Comparison of ENCODE assay signal across 21 mouse cellular contexts in genomic region chr7:128504091-128504490, GRCm38 (mm10). TPM values are rescaled to one million over a fixed set of nuclear protein-coding genes. Genes with fewer than 3 reads are reported as not detected.
DNase-seq lines count a peak whose midpoint lies in the region; ATAC-seq and TF ChIP-seq lines count a peak whose summit lies in the region.
"Had no signal": no experiment of that assay in that cellular context is flagged by ENCODE, and none has a peak within 500 bp of the region (broad histone marks: within the 10 kb centered on the region; RNA-seq: fewer than 3 reads in every experiment).

No protein-coding gene starts in this region.

- no peak overlapping the region for H3K27ac ChIP-seq in left cerebral cortex, adult 2 months
- H3K27ac ChIP-seq: heart, embryonic 10.5 days; limb, embryonic 12.5 days; liver, embryonic 12.5 days; midbrain, embryonic 15.5 days had no signal

- ATAC-seq in frontal cortex, adult (ENCODE audit: low TSS enrichment): peak; percentile 77; the same call in 1 of the 2 replicates
- no peak for ATAC-seq in CD4-positive, CD25-positive, alpha-beta regulatory T cell, adult 4 months
- ATAC-seq: liver, embryonic 12.5 days; midbrain, embryonic 15.5 days had no signal

- H3K4me3 ChIP-seq in left cerebral cortex, adult 2 months: no peak overlapping the region
- H3K4me3 ChIP-seq: heart, embryonic 10.5 days; limb, embryonic 12.5 days; liver, embryonic 12.5 days; midbrain, embryonic 15.5 days; myocyte had no signal

- DNase-seq in frontal cortex, postnatal 10 days (ENCODE audit: low spot score in 2 of 2): no peak
- peak; percentile 33 to 59 for DNase-seq in left cerebral cortex, adult 2 months (ENCODE audit: extremely low spot score in 1 of 2, low spot score in 2 of 2)
- no peak for DNase-seq in left cerebral cortex, postnatal 10 days (ENCODE audit: extremely low spot score in 1 of 2, low spot score in 2 of 2)
- DNase-seq in frontal cortex, postnatal 36 days (ENCODE audit: low spot score in 2 of 2): peak; percentile 43 to 66
- peak; percentile 64 for DNase-seq in right cerebral cortex, postnatal 25 days
- no peak for DNase-seq in urinary bladder, postnatal 36 days (ENCODE audit: low spot score in 2 of 2)
- DNase-seq: adrenal gland, postnatal 25 days; cerebellum, adult 18-20 months; cerebellum, postnatal 25 days; embryo, embryonic 11 days; kidney, adult 8-10 months; kidney, postnatal 25 days; lung, adult 2 months; spleen, adult 18-20 months had no signal

- no peak for TF ChIP-seq CTCF in left cerebral cortex, adult 2 months (IDR thresholded peaks at IDR 0.05)

- intact Hi-C loops in left cerebral cortex, adult 2 months (cut with DNase I): no loop called here
- intact Hi-C loops in left cerebral cortex, postnatal 10 days (cut with DNase I): no loop called here

RNA-seq across cellular contexts. Expression of gene Bag3, which starts 19.3 kb away (rescaled TPM):
- 1 to 10 TPM; 7.8 to 8.0 TPM for total RNA-seq in left cerebral cortex, adult 2 months (2021)
- total RNA-seq in left cerebral cortex, postnatal 10 days (2021): 1 to 10 TPM; 4.6 to 4.9 TPM
- polyA plus RNA-seq in CD4-positive, CD25-positive, alpha-beta regulatory T cell, adult 4 months (2017; shearing (Covaris generic)): 10 to 100 TPM in 1 of 2 experiments, 1 to 10 TPM in 1; 9.6 to 11.5 TPM

RNA-seq across cellular contexts. Expression of gene Tial1, which starts 42.6 kb away (rescaled TPM):
- 100 to 1,000 TPM; 106 to 109 TPM for total RNA-seq in left cerebral cortex, adult 2 months (2021)
- 100 to 1,000 TPM; 104 to 106 TPM for total RNA-seq in left cerebral cortex, postnatal 10 days (2021)
- 10 to 100 TPM; 27.3 to 56.2 TPM for polyA plus RNA-seq in CD4-positive, CD25-positive, alpha-beta regulatory T cell, adult 4 months (2017; shearing (Covaris generic))

Comparison
In these comparisons a context has a peak if more than half of its experiments do, and no peak if none do; other contexts are left out.
1. DNase-seq: peak in left cerebral cortex, adult 2 months (2 of 2), frontal cortex, postnatal 36 days (2 of 2) and right cerebral cortex, postnatal 25 days (single experiment); none in frontal cortex, postnatal 10 days (0 of 2), left cerebral cortex, postnatal 10 days (0 of 2) and urinary bladder, postnatal 36 days (0 of 2).